Mouse (Mus musculus) megakaryocyte progenitor cell, adult 5-6 weeks (primary cell): ENCODE results near the gene Cdc42ep1. TPM values are rescaled to one million over a fixed set of nuclear protein-coding genes. Genes with fewer than 3 reads are reported as not detected.

ENCODE experiments used
- ATAC-seq: replicated peaks from 2 replicates; pipeline ENCODE4 v1.8.0; 2016; ENCODE audit warnings: mild to moderate bottlenecking, moderate TSS enrichment, inconsistent platforms; ENCODE audit not compliant: poor library complexity
- total RNA-seq, 2 experiments: library from RNA; stranded (forward) in 1 of 2; stranded (reverse) in 1 of 2; fragments of 157-497, 149-512 nt in 1 of 2; fragments of 200-1000 nt in 1 of 2; gene quantifications; 2 replicates each; pipeline versions ENCODE4 v1.2.3 to v1.2.4; 2015 to 2017

Gene Cdc42ep1
- total RNA-seq, 2 experiments from 2014 or later: not detected

DNA sequence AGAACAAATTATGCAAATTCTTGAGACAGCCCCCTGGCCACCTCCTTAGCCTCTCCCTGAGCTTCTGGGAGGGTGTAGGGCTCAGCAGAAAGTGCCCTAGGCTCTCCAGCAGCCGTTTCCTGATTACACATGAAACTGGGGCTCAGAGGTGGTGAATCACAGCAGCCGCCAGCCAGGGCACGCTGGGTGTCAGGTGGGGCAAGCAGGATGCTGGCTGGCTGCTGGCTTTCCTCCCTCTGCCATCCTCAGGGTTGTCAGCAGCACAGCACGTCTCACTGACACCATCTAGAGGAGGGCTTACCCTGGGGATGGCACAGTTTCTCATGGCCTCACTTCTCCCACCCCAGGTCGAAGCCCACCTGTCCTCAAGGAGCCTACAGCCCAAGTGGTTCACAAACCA is 14.1 kb upstream of the Cdc42ep1 start:
- no peak for ATAC-seq

DNA sequence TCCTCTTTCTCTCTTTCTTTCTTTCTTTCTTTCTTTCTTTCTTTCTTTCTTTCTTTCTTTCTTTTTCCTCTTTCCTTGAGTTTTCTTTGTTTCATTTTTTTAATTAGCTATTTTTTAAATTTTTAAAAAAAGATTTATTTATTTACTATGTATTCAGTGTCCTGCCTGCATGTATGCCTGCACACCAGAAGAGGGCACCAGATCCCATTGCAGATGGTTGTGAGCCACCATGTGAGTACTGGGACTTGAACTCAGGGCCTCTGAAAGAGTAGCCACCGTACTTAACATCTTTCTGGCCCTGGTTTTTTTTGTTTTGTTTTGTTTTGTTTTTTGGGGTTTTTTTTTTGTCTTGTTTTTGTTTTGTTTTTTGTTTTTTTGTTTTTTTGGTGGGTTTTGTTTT is 12.8 kb upstream of the Cdc42ep1 start:
- ATAC-seq: no peak

DNA sequence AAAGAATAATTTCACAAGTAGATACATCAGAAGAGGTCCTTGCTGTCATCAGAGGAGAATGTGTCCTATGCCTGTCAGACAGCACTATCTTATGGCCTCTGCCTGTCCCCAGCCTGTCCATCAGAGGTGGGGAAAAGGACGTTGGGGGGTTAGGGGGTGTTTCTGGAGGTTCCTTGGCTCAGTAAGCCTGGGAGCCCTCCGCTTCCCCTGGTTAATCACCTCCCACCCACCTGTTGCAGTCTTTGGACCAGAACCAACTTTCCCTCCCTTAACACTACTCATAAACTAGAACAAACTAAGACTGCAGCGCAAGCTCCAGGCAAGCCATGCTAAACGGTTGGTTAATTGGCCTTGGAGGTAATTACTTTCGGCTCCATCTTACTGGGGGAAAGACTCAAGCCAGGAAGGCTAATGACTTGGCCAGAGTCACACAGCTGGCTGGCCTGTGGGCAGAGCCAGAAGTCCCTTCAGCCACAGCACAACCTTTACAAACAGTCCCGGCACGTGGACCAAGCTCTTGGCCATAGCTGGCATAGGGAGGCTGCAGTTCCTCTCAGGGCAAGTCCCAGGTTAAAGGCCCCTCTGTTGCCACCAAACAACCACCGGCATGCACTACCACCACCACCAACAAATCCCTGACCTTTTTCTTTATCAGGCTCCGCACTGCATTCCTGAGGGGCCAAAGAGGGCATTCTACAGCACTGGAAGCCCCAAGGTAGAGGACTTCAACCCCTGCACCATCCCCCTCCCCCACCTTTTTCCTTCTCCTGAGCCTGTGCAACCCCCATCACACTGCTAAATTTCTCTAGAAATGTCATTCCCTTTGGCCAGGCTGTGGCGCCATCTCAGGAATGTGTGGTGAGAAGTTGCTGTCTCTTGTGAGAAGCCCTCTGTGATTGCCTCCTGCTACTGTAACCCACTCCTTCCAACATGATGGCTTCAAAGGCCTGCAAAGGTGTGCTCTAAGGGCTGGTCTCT is 11.4 kb upstream of the Cdc42ep1 start:
- no peak for ATAC-seq

DNA sequence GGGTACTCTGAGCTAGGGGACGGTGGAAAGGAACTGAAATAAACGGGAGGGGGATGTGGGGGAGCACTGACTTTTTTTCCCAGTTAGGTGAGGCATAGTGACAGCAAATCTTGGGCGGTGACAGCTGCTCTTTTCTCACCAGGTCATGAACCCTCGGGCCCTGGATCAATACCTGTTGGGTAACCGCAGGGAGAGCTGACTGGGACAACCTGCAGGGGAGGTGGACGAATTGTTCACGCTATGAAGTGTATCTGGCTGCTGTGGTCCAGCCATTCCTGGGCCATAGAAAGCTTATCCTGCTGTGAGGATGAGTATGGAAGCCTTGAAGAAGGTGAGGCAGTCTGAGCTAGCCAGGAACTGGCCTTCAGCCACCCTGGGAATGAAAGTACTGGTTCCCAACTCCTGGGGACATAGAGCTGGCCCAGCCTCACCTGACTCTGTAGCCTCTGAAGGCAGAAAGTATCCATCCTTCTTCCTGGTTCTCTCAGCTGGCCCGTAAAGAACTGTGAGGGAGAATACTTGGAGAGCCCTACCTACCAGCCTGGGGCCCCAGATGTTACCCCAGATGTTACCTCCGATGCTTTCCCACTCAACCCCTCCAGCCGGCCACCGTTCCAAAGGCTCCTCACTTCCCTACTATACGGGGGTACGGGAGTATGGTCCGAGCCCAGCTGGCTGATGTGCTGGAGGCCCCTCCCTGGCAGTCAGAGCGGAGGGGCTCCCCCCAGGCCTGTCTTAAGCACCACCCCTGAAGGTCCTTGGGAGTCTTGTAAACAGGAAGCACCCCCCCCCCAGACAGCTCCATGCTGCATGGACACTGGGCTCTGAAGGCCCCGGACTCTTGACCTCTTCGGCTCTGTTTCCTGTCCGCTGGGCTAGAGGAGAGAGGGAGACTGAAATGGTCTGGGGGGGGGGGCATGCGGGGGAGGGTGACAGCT is 10.4 kb upstream of the Cdc42ep1 start:
- no peak for ATAC-seq

DNA sequence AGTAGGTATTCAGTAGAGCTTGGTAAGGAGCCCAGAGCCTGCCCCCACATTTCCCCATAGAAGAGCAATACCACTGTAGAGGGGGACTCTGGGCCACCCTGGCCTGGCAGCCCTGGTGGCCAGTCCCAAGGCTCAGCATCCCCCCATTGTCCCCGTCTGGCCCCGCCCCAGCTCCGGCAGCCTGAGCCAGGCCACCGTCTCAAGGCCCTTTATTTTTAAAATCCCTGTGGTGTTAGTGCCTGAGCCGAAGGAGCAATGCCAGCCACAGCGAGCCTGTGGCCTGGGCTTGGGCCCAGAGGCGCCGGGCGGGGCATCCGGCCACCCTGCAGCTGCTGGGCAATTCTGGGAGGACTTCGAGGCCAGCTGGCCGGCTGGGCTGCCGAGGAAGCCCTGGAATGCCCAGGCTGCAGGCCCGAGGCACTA is 9.7 kb upstream of the Cdc42ep1 start:
- ATAC-seq: no peak

DNA sequence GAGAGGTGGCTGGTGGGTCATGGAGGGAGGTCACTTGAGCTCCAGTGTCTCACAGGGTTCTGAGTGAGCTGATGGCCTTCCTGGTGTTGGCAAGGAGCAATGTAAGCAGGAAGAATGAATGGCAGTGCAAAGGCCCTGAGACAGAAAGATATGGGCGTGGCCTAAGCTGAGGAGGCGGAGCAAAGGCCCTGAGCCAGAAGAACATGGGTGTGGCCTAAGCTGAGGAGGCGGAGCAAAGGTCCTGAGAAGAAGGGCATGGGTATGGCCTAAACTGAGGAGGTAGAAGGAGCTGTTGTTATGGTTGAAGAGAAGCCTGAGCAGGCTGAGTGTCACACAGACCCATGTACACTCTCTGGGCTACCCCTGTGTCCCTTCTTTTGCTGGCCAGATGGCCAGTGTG is 8.8 kb upstream of the Cdc42ep1 start:
- peak; percentile 54 for ATAC-seq

DNA sequence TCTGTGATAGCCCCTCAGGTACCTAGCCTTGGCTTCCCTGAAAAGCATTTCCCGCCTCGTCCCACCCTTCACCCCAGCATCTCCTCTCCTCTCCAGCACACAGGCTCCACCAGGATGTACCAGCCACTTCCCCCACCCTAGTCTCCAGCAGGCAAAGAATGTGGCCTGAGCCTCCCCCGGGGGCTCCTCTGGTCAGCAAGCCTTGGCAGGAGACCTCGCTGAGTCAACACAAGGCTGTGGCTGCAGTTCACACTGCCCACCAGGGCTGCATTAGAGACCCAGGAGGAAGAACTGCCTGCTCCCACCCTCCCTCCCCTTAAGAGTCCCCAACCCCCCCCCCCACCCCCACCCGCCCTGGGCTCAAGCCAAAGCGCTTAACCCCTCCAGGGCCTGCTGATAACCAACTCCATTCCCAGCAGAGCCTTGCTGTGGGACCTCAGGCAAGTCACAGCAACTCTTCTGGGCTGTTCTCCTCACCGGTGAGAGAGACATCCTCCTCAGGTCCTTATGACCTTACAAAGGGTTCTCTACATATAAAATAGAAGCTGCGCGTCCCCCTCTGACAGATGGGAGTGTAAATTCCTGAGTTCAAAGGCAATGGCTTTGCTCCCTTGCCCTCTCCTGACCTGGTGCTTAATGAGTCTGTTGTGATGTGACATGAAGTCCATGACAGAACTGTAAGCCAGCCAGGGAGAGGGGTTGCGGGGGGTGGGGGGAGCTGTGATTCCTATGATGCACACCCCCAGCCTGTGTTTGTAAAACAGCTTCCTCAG is 8.0 kb upstream of the Cdc42ep1 start:
- no peak for ATAC-seq

DNA sequence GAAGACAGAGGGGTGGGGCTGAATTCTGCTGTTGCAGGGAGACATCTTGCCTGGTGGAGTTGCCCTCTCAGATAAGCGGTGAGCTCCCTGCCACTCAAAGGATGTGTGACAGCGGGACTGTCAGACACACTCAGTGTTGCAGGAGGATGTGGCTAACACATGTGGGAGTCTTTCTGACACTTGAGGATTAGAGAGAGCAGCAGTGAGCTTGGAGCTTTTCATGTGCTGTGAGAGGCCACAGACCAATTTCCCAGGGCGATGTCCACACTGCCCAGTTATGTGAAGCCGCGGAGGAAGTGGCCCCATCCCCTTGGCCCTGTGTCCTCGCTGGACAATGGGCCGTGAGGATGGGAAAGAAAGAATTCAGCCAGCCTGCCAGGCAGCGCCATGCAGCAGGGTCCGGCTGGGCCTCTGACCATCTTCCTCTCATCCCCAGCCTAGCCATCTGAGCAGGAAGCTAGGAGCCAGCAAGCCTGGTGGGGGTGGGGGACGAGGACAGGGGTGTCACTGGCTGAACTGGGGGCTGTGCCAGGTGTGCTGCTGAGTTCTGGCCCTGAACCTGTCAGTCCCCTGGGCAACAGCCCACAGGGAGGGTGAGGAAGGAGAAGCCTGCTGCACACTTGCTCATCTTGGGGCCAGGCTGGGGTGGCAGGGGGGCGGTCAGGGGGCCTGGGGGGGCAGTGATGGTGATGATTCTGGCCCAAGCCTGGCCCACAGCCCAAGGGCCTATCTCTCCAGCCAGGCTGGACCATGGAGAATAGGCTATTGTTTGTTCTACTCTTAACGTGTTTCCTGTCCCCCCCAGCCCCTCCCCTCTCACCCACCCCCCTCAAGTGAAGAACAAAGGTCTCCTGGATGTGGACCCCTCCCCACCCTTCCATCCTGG is 7.0 kb upstream of the Cdc42ep1 start:
- peak; percentile 96 for ATAC-seq

DNA sequence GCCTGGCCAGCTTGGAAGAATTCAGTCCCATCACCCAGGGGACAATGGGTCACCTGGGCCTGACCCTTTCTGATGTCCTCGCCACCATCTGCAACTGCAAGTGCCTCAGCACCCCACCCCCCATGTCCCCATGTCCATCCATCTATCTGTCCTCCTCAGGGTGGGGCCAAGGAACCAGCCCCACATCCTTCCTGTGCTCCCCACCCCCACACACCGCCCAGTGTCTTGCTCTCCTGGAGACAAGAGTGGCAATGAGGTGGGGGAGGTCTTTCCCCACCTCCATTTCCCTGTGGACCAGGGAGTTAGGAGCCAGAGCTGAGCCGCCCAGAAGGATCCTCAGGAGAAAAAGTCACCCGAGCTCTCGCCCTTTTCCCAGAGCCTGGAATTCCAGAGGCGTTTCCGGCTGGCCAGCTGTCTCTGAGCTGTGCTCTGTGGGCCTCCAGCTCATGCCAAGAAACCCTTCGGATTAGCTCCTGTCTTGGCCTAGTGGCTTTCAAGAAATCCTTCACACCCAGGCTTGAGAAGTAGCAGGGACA is 6.3 kb upstream of the Cdc42ep1 start:
- no peak for ATAC-seq

DNA sequence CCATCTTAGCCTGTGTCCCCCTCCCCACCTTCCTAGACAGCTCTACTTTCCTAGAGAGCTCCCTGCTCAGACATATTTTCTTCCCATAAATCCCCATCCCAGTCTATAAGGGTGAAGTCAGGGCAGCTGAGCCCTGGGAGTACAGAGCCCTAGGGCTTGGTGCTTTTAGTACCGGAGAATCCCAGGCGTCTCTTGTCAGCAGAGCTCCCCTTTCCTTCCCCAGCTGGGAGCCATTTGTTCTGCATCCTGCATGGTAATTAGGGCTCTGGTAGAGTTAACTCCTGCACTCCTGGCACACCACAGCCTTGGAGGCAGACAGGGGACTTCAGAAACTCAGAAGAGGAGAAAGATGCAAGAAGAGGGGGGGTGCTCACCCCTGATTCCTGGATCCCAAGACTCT is 2.7 kb upstream of the Cdc42ep1 start:
- no peak for ATAC-seq

DNA sequence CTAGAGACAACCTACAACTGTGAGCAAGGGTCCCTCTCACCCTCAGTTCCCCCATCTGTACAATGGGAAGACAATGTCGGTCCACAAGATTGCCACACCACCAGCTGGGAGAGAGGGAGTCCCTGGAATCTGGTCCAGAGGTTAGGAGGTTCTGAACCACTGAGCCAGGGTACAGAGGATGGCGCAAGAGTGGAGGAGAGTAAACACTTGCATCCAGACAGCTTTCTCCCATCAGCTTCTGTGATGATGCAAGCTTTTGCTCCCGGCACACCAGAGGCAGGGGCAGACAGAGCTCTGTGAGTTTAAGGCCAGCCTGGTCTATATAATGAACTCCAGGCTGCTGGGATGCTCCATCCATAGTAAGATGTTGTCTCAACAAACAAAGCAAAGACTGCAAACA is 2.2 kb upstream of the Cdc42ep1 start:
- ATAC-seq: no peak

DNA sequence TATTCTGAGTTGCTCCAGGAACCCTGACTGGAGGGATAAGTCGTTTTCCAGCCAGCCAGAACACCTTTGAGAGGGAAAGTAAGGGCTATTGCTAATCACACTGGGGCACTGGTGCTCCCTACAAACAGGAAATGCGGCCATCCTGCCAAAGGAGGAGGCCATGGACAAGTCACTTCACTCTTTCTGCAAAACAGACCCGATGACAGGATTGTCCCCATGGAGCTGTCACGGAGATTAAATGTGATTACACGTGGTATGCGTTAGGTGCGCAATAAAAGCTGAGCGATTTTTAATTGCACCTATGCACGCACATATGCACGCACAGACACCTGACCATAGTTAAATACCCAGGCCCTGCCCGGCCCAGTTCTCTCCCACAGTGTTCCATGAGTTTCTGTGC is 1.7 kb upstream of the Cdc42ep1 start:
- ATAC-seq: no peak

DNA sequence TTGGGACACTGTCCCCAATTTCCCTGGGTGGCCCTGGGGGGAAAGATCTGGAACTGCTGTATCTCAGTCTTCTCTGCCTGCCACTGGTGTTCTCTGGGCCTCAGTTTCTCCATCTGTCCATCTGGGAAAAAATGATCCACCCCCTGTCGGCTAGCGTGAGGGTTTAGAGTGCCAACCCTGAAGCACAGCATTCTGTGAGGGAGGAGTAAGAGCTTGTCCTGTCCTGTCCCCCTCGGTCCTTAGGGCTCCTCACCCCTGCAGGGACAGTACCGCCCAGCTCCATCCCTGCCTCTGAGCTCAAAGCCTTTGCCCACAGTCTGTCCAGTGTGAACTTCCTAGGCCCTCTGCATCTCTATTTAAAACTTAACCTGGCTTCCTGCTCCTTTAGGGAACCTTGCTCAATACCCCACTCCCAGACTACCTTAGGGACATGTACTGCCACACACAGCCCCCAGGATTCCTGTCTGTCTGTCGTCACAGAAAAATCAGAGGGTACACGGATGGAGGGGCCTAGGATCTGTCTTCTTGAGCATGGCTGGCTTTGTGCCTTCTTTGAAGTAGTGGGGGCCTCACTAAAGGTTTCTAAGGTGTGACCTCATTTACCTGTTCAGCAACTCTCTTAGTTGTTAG is 1.1 kb upstream of the Cdc42ep1 start:
- ATAC-seq: no peak

DNA sequence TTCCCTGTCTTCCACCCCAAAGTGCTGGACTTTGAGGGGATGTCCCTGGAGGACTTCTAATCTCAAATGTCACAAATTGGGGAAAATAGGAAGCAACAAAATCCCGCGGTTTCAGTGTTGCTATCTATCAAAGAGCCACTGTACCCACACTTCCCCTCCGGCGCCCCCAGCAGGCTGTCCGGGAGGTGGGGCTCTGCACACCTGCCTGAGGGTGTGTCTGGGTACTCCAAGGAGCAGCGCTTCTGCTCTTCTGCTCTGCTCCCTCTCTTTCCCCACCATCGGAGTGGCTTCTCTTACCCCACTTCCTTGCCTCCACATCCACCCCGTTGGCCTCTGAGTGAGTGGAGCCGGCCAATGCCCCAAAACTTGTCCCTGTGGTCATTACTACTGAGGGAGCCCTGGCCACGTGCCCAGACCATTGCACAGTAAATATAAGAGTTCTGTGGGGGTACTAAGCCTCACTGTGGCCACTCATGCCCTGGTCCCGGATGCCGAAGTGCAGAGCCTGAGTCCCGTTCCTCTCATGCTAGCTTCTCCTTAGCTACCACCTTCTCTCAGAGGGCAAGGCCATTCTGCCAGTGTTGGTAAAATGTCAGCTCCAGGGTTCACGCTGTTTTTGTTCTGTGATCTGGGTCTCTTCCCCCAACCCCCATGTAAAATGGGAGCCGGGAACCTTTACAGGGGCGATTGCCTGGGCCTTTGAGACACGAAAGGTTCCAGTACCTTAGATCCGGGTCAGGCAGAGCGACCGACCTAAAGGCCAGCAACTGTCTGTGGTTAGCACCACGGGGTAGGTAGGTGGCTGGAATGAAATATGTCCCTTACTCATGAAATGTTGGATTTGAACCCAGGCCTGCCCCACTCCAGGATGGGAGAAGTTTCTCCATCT is 1.4 kb downstream of the Cdc42ep1 start:
- ATAC-seq: peak; percentile 57

DNA sequence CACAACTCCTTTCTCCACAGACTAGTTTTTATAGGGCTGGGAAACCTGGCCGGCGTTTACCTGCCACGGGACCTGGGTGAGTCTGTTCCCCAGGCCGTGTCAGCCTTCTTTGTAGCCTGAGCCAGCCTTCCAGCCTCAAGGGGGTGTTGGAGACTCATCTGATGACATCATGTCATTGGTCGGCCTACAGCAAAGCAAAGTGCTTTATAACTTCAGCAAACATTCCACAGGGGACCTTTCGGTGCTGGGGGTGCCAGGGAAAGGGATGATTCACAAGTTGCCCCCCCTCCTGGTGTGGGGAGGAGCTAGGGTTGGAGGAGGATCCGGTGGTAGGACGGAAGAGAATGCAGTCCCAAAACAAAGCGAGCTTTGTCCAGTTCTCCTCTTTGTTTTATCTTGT is 2.4 kb downstream of the Cdc42ep1 start:
- ATAC-seq: no peak

DNA sequence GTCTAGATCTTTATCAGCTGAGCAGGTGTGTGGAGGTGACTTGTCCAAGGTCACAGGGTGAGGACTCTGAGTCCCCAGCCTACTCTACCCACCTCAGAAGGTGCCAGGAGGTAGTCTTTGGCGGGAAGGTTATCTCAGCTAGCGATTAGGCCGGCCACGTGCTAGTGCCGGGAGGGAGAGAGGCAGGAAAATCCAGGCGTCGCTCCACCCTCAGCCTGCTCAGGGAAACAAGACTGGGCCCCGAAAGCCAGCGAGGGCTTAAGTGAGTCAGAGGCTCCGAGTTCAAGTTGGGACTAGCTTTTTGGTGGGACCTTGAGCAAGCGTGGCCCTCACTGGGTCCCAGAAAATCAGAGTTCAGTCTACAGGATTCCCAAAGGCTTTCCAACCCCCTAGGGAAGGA is 2.9 kb downstream of the Cdc42ep1 start:
- ATAC-seq: no peak

DNA sequence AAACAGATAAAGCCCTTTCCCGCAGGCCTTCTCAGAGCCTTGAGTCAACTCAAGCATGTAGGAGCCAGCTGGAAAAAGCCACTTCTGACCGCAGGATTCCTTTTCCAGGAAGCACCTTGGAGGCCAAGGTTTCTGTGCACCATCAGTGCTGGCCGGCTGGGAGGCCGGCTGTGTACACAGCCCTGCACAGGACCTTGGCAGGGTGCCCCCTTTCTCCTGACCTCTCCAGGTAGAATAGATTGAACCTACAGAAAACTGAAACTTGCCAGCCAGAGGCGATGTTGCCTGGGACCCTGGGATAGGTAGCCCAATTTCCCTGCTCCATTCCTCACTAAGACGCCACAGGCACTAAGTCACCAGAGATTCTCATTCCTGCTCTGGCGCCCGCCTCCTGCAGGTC is 3.4 kb downstream of the Cdc42ep1 start:
- ATAC-seq: no peak

DNA sequence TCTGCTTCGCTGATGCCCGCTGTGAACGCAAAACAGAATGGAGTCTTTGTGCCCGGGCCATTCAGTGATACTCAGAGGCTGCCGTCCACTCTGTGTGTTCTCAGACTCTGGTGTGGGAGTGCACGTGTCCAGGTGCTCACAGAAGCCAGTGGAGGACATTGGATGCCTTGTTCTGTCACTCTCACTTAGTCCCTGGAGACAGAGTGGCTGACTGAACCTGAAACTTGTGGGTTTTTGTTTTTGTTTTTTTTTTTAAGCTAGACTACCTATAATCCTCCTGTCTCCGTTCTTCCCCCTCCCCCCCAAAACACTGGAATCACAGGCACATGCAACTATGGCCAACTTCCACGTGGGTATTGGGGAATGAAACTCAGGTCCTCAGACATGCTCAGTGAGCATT is 3.9 kb downstream of the Cdc42ep1 start:
- no peak for ATAC-seq
